Mouse (Mus musculus): ENCODE data around the gene Doc2b. TPM values are rescaled to one million over a fixed set of nuclear protein-coding genes. Genes with fewer than 3 reads are reported as not detected.

The Doc2b gene
- total RNA-seq, 1 experiment from 2014 or later = 12.3 TPM

- no peak for DNase-seq
Measured at GRCm38 (mm10) chr11:75793351-75793750, 2.5 kb downstream of the Doc2b start.

- DNase-seq = no peak
Measured at GRCm38 (mm10) chr11:75792535-75792934, 3.3 kb downstream of the Doc2b start.

- DNase-seq = no peak
Measured at GRCm38 (mm10) chr11:75785897-75786296, 10.0 kb downstream of the Doc2b start.

GRCm38 (mm10) chr11:75783799-75784198, 12.1 kb downstream of the Doc2b start:
- no peak for DNase-seq

GRCm38 (mm10) chr11:75781919-75782318, 13.9 kb downstream of the Doc2b start:
- peak; percentile 82 for DNase-seq

- no peak for DNase-seq
Measured at GRCm38 (mm10) chr11:75775919-75776318, 19.9 kb downstream of the Doc2b start.

GRCm38 (mm10) chr11:75772562-75772961, 23.3 kb downstream of the Doc2b start:
- peak; percentile 48 for DNase-seq

- peak; percentile 94 for DNase-seq
Measured at GRCm38 (mm10) chr11:75769206-75769605, 26.6 kb downstream of the Doc2b start.

- no peak for DNase-seq
Measured at GRCm38 (mm10) chr11:75768091-75768989, 27.5 kb downstream of the Doc2b start.

- DNase-seq = no peak
Measured at GRCm38 (mm10) chr11:75767014-75767413, 28.8 kb downstream of the Doc2b start.

- DNase-seq = no peak
Measured at GRCm38 (mm10) chr11:75765161-75765560, 30.7 kb downstream of the Doc2b start.

- no peak for DNase-seq
Measured at GRCm38 (mm10) chr11:75764521-75765023, 31.3 kb downstream of the Doc2b start.

GRCm38 (mm10) chr11:75762708-75763107, 33.1 kb downstream of the Doc2b start:
- no peak for DNase-seq

GRCm38 (mm10) chr11:75760785-75761184, 35.1 kb downstream of the Doc2b start:
- no peak for DNase-seq

GRCm38 (mm10) chr11:75758553-75758952, 37.3 kb downstream of the Doc2b start:
- DNase-seq = no peak

GRCm38 (mm10) chr11:75756687-75757086, 39.2 kb downstream of the Doc2b start:
- no peak for DNase-seq

- no peak for DNase-seq
Measured at GRCm38 (mm10) chr11:75751082-75751481, 44.8 kb downstream of the Doc2b start.

- no peak for DNase-seq
Measured at GRCm38 (mm10) chr11:75750537-75750936, 45.3 kb downstream of the Doc2b start.

- no peak for DNase-seq
Measured at GRCm38 (mm10) chr11:75744761-75745160, 51.1 kb downstream of the Doc2b start.

GRCm38 (mm10) chr11:75741615-75742014, 54.2 kb downstream of the Doc2b start:
- no peak for DNase-seq

- no peak for DNase-seq
Measured at GRCm38 (mm10) chr11:75740204-75740603, 55.6 kb downstream of the Doc2b start.

GRCm38 (mm10) chr11:75738477-75738821, 57.4 kb downstream of the Doc2b start:
- no peak for DNase-seq

GRCm38 (mm10) chr11:75737806-75738476, 57.9 kb downstream of the Doc2b start:
- no peak for DNase-seq
